Mouse (Mus musculus): Measurements from ENCODE around the gene Cct3. TPM values are rescaled to one million over a fixed set of nuclear protein-coding genes. Genes with fewer than 3 reads are reported as not detected.

Cct3 gene
- polyA plus RNA-seq (2015; fragmentation: Illumina TruSeq; extraction: RNeasy Lipid Tissue Mini Kit (QIAGEN cat#74804); ENCODE audit: low read depth, low replicate concordance), result 201 TPM

GRCm38 (mm10) chr3:88296561-88297318 lies at the start of gene Cct3, which contains the start of gene Tsacc:
Cct3 (plus strand) TSS chr3:88297116.
Tsacc (minus strand) TSS chr3:88296999.

GRCm38 (mm10) chr3:88254268-88254926 lies 42.5 kb upstream of the Cct3 start, which contains the start of gene Rhbg:
Rhbg (minus strand) TSS chr3:88254709.

GRCm38 (mm10) chr3:88287110-88287509 lies 9.8 kb upstream of the Cct3 start, which contains the start of gene Gm38392:
Gm38392 (minus strand) TSS chr3:88287210.

GRCm38 (mm10) chr3:88324951-88325405 lies 28.1 kb downstream of the Cct3 start, which contains the start of gene Glmp:
Glmp (plus strand) TSS chr3:88325023.

GRCm38 (mm10) chr3:88336058-88337013 lies 39.4 kb downstream of the Cct3 start, which contains the start of the genes Tmem79 and Smg5:
Tmem79 (minus strand) TSS chr3:88336148.
Smg5 (plus strand) TSS chr3:88336260.

GRCm38 (mm10) chr3:88364337-88364736 lies 67.4 kb downstream of the Cct3 start, which contains the start of gene Paqr6:
Paqr6 (plus strand) TSS chr3:88364584.

Other genes starting within 250 kb of the Cct3 start
- 138 TPM for gene Naxe, start 238.6 kb upstream of the Cct3 start, polyA plus RNA-seq (2015; fragmentation: Illumina TruSeq; extraction: RNeasy Lipid Tissue Mini Kit (QIAGEN cat#74804); ENCODE audit: low read depth, low replicate concordance)
- not detected for gene Ttc24, start 218.8 kb upstream of the Cct3 start, polyA plus RNA-seq (2015; fragmentation: Illumina TruSeq; extraction: RNeasy Lipid Tissue Mini Kit (QIAGEN cat#74804); ENCODE audit: low read depth, low replicate concordance)
- gene Iqgap3, start 215.1 kb upstream of the Cct3 start, polyA plus RNA-seq (2015; fragmentation: Illumina TruSeq; extraction: RNeasy Lipid Tissue Mini Kit (QIAGEN cat#74804); ENCODE audit: low read depth, low replicate concordance), result 0.25 TPM
- gene Mef2d, start 154.7 kb upstream of the Cct3 start, polyA plus RNA-seq (2015; fragmentation: Illumina TruSeq; extraction: RNeasy Lipid Tissue Mini Kit (QIAGEN cat#74804); ENCODE audit: low read depth, low replicate concordance), result 113 TPM
- gene Rhbg, start 42.4 kb upstream of the Cct3 start, polyA plus RNA-seq (2015; fragmentation: Illumina TruSeq; extraction: RNeasy Lipid Tissue Mini Kit (QIAGEN cat#74804); ENCODE audit: low read depth, low replicate concordance), result not detected
- gene Gm38392, start 9.9 kb upstream of the Cct3 start, polyA plus RNA-seq (2015; fragmentation: Illumina TruSeq; extraction: RNeasy Lipid Tissue Mini Kit (QIAGEN cat#74804); ENCODE audit: low read depth, low replicate concordance), result not detected
- 5.0 TPM for gene Tsacc, start 117 bp upstream of the Cct3 start, polyA plus RNA-seq (2015; fragmentation: Illumina TruSeq; extraction: RNeasy Lipid Tissue Mini Kit (QIAGEN cat#74804); ENCODE audit: low read depth, low replicate concordance)
- 103 TPM for gene Glmp, start 27.9 kb downstream of the Cct3 start, polyA plus RNA-seq (2015; fragmentation: Illumina TruSeq; extraction: RNeasy Lipid Tissue Mini Kit (QIAGEN cat#74804); ENCODE audit: low read depth, low replicate concordance)
- gene Tmem79, start 39.0 kb downstream of the Cct3 start, polyA plus RNA-seq (2015; fragmentation: Illumina TruSeq; extraction: RNeasy Lipid Tissue Mini Kit (QIAGEN cat#74804); ENCODE audit: low read depth, low replicate concordance), result 0.67 TPM
- 60.0 TPM for gene Smg5, start 39.1 kb downstream of the Cct3 start, polyA plus RNA-seq (2015; fragmentation: Illumina TruSeq; extraction: RNeasy Lipid Tissue Mini Kit (QIAGEN cat#74804); ENCODE audit: low read depth, low replicate concordance)
- gene Paqr6, start 67.5 kb downstream of the Cct3 start, polyA plus RNA-seq (2015; fragmentation: Illumina TruSeq; extraction: RNeasy Lipid Tissue Mini Kit (QIAGEN cat#74804); ENCODE audit: low read depth, low replicate concordance), result 14.8 TPM
- 0.67 TPM for gene Bglap3, start 75.6 kb downstream of the Cct3 start, polyA plus RNA-seq (2015; fragmentation: Illumina TruSeq; extraction: RNeasy Lipid Tissue Mini Kit (QIAGEN cat#74804); ENCODE audit: low read depth, low replicate concordance)
- not detected for gene Bglap2, start 81.6 kb downstream of the Cct3 start, polyA plus RNA-seq (2015; fragmentation: Illumina TruSeq; extraction: RNeasy Lipid Tissue Mini Kit (QIAGEN cat#74804); ENCODE audit: low read depth, low replicate concordance)
- not detected for gene Bglap, start 87.3 kb downstream of the Cct3 start, polyA plus RNA-seq (2015; fragmentation: Illumina TruSeq; extraction: RNeasy Lipid Tissue Mini Kit (QIAGEN cat#74804); ENCODE audit: low read depth, low replicate concordance)
- gene Pmf1, start 113.2 kb downstream of the Cct3 start, polyA plus RNA-seq (2015; fragmentation: Illumina TruSeq; extraction: RNeasy Lipid Tissue Mini Kit (QIAGEN cat#74804); ENCODE audit: low read depth, low replicate concordance), result 10.5 TPM
- 56.1 TPM for gene Slc25a44, start 128.0 kb downstream of the Cct3 start, polyA plus RNA-seq (2015; fragmentation: Illumina TruSeq; extraction: RNeasy Lipid Tissue Mini Kit (QIAGEN cat#74804); ENCODE audit: low read depth, low replicate concordance)
- gene Sema4a, start 164.1 kb downstream of the Cct3 start, polyA plus RNA-seq (2015; fragmentation: Illumina TruSeq; extraction: RNeasy Lipid Tissue Mini Kit (QIAGEN cat#74804); ENCODE audit: low read depth, low replicate concordance), result 41.2 TPM
- 42.8 TPM for gene Lmna, start 212.8 kb downstream of the Cct3 start, polyA plus RNA-seq (2015; fragmentation: Illumina TruSeq; extraction: RNeasy Lipid Tissue Mini Kit (QIAGEN cat#74804); ENCODE audit: low read depth, low replicate concordance)
- gene Mex3a, start 235.3 kb downstream of the Cct3 start, polyA plus RNA-seq (2015; fragmentation: Illumina TruSeq; extraction: RNeasy Lipid Tissue Mini Kit (QIAGEN cat#74804); ENCODE audit: low read depth, low replicate concordance), result 1.5 TPM